Mouse (Mus musculus): ENCODE results near the gene Gas6.

GRCm38 (mm10) chr8:13430412-13430811, 63.9 kb downstream of the Gas6 start:
- TF ChIP-seq CTCF (IDR thresholded peaks at IDR 0.05; ENCODE audit: low read depth) (no peak), EP300 (IDR thresholded peaks at IDR 0.05; ENCODE audit: low read depth) (no peak)

All from liver, postnatal 0 days (tissue).